Mouse (Mus musculus): ENCODE data around the gene Ppp2r2c.

The Ppp2r2c gene

GRCm38 (mm10) chr5:36988124-36988780, 119.9 kb downstream of the Ppp2r2c start:
- DNase-seq (ENCODE audit: low spot score) = no peak

- peak; percentile 94 for DNase-seq (ENCODE audit: low spot score)
These were observed 120.7 kb downstream of the Ppp2r2c start, which contains the start of gene Wfs1 for GRCm38 (mm10) chr5:36988781-36989624. TSS of gene Wfs1 (minus strand) at chr5:36989205.

GRCm38 (mm10) chr5:36989625-36989977, 121.3 kb downstream of the Ppp2r2c start:
- no peak for DNase-seq (ENCODE audit: low spot score)

- no peak for DNase-seq (ENCODE audit: low spot score)
These were observed 121.9 kb downstream of the Ppp2r2c start for GRCm38 (mm10) chr5:36990196-36990595.

GRCm38 (mm10) chr5:36990631-36991350, 122.5 kb downstream of the Ppp2r2c start:
- DNase-seq (ENCODE audit: low spot score) = no peak

- DNase-seq (ENCODE audit: low spot score) = peak; percentile 29
These were observed 128.1 kb downstream of the Ppp2r2c start for GRCm38 (mm10) chr5:36996410-36996809.

DNA sequence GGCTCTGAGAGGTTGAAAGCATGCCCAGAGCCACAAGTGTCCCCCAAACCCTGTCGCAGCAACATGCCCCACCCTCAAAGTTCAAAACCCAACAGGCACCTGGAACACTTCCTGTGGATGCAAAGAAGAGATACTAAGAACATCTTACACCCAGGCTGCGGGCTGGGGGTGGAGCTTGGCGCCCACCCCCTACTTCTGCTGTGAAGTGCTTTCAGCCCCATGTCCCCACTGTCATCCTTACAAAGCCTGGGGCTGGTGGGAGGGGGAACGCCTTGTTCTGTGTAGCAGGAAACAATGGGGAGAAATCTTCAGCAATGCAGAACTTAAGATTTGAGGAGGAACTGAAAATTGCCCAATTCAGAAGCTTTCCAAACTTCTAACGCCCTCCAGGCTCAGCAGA, 129.7 kb downstream of the Ppp2r2c start:
- no peak for DNase-seq (ENCODE audit: low spot score)

- no peak for DNase-seq (ENCODE audit: low spot score)
These were observed 132.7 kb downstream of the Ppp2r2c start for GRCm38 (mm10) chr5:37001002-37001401.

GRCm38 (mm10) chr5:37002001-37002400, 133.7 kb downstream of the Ppp2r2c start:
- DNase-seq (ENCODE audit: low spot score) = peak; percentile 58
